Mouse (Mus musculus) left cerebral cortex, adult 18-20 months (tissue): ENCODE results near the gene Zbp1. TPM values are rescaled to one million over a fixed set of nuclear protein-coding genes. Genes with fewer than 3 reads are reported as not detected.

ENCODE experiments used
- DNase-seq, 2 experiments: peaks; one replicate each; pipeline ENCODE4 v3.0.0; 2021 to 2022; ENCODE audit warnings: low spot score in 2 of 2, mixed read lengths in 1 of 2
- long read RNA-seq, 2 experiments: library from polyadenylated mRNA; stranded (forward); transcript quantifications; one replicate each; pipeline ENCODE4 v2.0.0; 2021
- total RNA-seq, 2 experiments: library from RNA; stranded (reverse); gene quantifications; 2 replicates each; pipeline ENCODE4 v1.2.3; 2021

Zbp1 gene
- not detected for total RNA-seq
- long read RNA-seq, experiment 1 = 0 reads
- long read RNA-seq, experiment 2 = 0 reads

- DNase-seq = no peak
Observed at GRCm38 (mm10) chr2:173218416-173219141, at the start of gene Zbp1. TSS of gene Zbp1 (minus strand) at chr2:173218923.

GRCm38 (mm10) chr2:173267562-173267961 lies 48.8 kb upstream of the Zbp1 start:
- no peak for DNase-seq

- DNase-seq = no peak
Observed at GRCm38 (mm10) chr2:173266349-173267112, 47.8 kb upstream of the Zbp1 start.

GRCm38 (mm10) chr2:173265468-173266265 lies 46.9 kb upstream of the Zbp1 start:
- no peak for DNase-seq

GRCm38 (mm10) chr2:173264467-173265128 lies 45.9 kb upstream of the Zbp1 start:
- no peak for DNase-seq

- no peak for DNase-seq
Observed at GRCm38 (mm10) chr2:173263636-173264330, 45.1 kb upstream of the Zbp1 start.

- DNase-seq = no peak
Observed at GRCm38 (mm10) chr2:173261497-173261896, 42.8 kb upstream of the Zbp1 start.

GRCm38 (mm10) chr2:173258459-173259091 lies 39.9 kb upstream of the Zbp1 start:
- no peak for DNase-seq

GRCm38 (mm10) chr2:173257610-173258009 lies 38.9 kb upstream of the Zbp1 start:
- peak; percentile 44 to 64 for DNase-seq

- DNase-seq = no peak
Observed at GRCm38 (mm10) chr2:173256552-173256949, 37.8 kb upstream of the Zbp1 start.

GRCm38 (mm10) chr2:173255810-173256551 lies 37.3 kb upstream of the Zbp1 start:
- DNase-seq = no peak

- no peak for DNase-seq
Observed at GRCm38 (mm10) chr2:173253761-173254662, 35.3 kb upstream of the Zbp1 start.

GRCm38 (mm10) chr2:173251675-173252074 lies 33.0 kb upstream of the Zbp1 start:
- peak; percentile 58 to 65 for DNase-seq

GRCm38 (mm10) chr2:173251133-173251532 lies 32.4 kb upstream of the Zbp1 start:
- no peak for DNase-seq

GRCm38 (mm10) chr2:173250411-173250810 lies 31.7 kb upstream of the Zbp1 start:
- DNase-seq = no peak

GRCm38 (mm10) chr2:173249965-173250364 lies 31.2 kb upstream of the Zbp1 start:
- peak in 1 of 2 experiments; percentile 33 for DNase-seq

GRCm38 (mm10) chr2:173249386-173249785 lies 30.7 kb upstream of the Zbp1 start:
- peak; percentile 33 to 53 for DNase-seq

GRCm38 (mm10) chr2:173248822-173249221 lies 30.1 kb upstream of the Zbp1 start:
- DNase-seq = no peak
